Mouse (Mus musculus): ENCODE data around the gene Phlda1.

The Phlda1 gene

GRCm38 (mm10) chr10:111505406-111505805 is 680 bp upstream of the Phlda1 start:
- no peak for DNase-seq (ENCODE audit: low spot score)

GRCm38 (mm10) chr10:111506926-111507459 is 907 bp downstream of the Phlda1 start:
- no peak for DNase-seq (ENCODE audit: low spot score)

GRCm38 (mm10) chr10:111507460-111508211 is 1.6 kb downstream of the Phlda1 start:
- DNase-seq (ENCODE audit: low spot score) = peak; percentile 65

- no peak for DNase-seq (ENCODE audit: low spot score)
Observed at GRCm38 (mm10) chr10:111508324-111509080, 2.4 kb downstream of the Phlda1 start.

GRCm38 (mm10) chr10:111509103-111509784 is 3.2 kb downstream of the Phlda1 start:
- no peak for DNase-seq (ENCODE audit: low spot score)

GRCm38 (mm10) chr10:111509981-111510380 is 3.9 kb downstream of the Phlda1 start:
- DNase-seq (ENCODE audit: low spot score) = no peak

GRCm38 (mm10) chr10:111510798-111511197 is 4.7 kb downstream of the Phlda1 start:
- DNase-seq (ENCODE audit: low spot score) = no peak

GRCm38 (mm10) chr10:111512036-111512568 is 6.0 kb downstream of the Phlda1 start:
- DNase-seq (ENCODE audit: low spot score) = no peak

GRCm38 (mm10) chr10:111514282-111514885 is 8.3 kb downstream of the Phlda1 start:
- DNase-seq (ENCODE audit: low spot score) = no peak

GRCm38 (mm10) chr10:111515071-111516010 is 9.3 kb downstream of the Phlda1 start:
- no peak for DNase-seq (ENCODE audit: low spot score)

GRCm38 (mm10) chr10:111516172-111516588 is 10.1 kb downstream of the Phlda1 start:
- DNase-seq (ENCODE audit: low spot score) = no peak

- DNase-seq (ENCODE audit: low spot score) = no peak
Observed at GRCm38 (mm10) chr10:111516804-111517436, 10.8 kb downstream of the Phlda1 start.

GRCm38 (mm10) chr10:111518350-111518749 is 12.3 kb downstream of the Phlda1 start:
- DNase-seq (ENCODE audit: low spot score) = no peak

- peak; percentile 67 for DNase-seq (ENCODE audit: low spot score)
Observed at GRCm38 (mm10) chr10:111519620-111520370, 13.7 kb downstream of the Phlda1 start.

- no peak for DNase-seq (ENCODE audit: low spot score)
Observed at GRCm38 (mm10) chr10:111520621-111521020, 14.5 kb downstream of the Phlda1 start.

GRCm38 (mm10) chr10:111521636-111522035 is 15.6 kb downstream of the Phlda1 start:
- DNase-seq (ENCODE audit: low spot score) = no peak

- no peak for DNase-seq (ENCODE audit: low spot score)
Observed at GRCm38 (mm10) chr10:111522230-111522629, 16.1 kb downstream of the Phlda1 start.

GRCm38 (mm10) chr10:111523894-111524293 is 17.8 kb downstream of the Phlda1 start:
- no peak for DNase-seq (ENCODE audit: low spot score)

GRCm38 (mm10) chr10:111527057-111527456 is 21.0 kb downstream of the Phlda1 start:
- no peak for DNase-seq (ENCODE audit: low spot score)

Data from retina, embryonic 14.5 days (tissue).